Mouse (Mus musculus) ES-E14 (cell line): Measurements from ENCODE around the gene Als2. TPM values are rescaled to one million over a fixed set of nuclear protein-coding genes. Genes with fewer than 3 reads are reported as not detected.

ENCODE experiments used
- DNase-seq: peaks from one replicate; pipeline ENCODE4 v3.0.0-alpha.2; 2013; ENCODE audit warnings: low read depth, low spot score
- H3K27ac ChIP-seq: 2 replicates; pipeline ENCODE4 v1.5.1; 2012; ENCODE audit warnings: low read depth, mild to moderate bottlenecking, low read length, moderate library complexity, mixed read lengths; ENCODE audit not compliant: poor library complexity, insufficient read depth, severe bottlenecking
- H3K36me3 ChIP-seq: 2 replicates; pipeline ENCODE4 v1.6.1; 2012; ENCODE audit warnings: mild to moderate bottlenecking, low read length, moderate library complexity, mixed read lengths; ENCODE audit not compliant: control insufficient read depth, poor library complexity, insufficient read depth, severe bottlenecking
- H3K4me1 ChIP-seq, 2 experiments: fragments of 150-350 bp in 1 of 2; sonication (generic) in 1 of 2; 2 replicates each; pipeline ENCODE4 v1.6.1; 2012; ENCODE audit warnings: low read length in 2 of 2, mild to moderate bottlenecking in 1 of 2, mixed read lengths in 1 of 2; ENCODE audit not compliant: control insufficient read depth in 2 of 2, insufficient read depth in 2 of 2, poor library complexity in 1 of 2
- H3K4me3 ChIP-seq, 2 experiments: fragments of 150-350 bp in 1 of 2; sonication (generic) in 1 of 2; 2 replicates each; pipeline ENCODE4 v1.5.1; 2012; ENCODE audit warnings: low read length in 2 of 2, low read depth in 1 of 2, mild to moderate bottlenecking in 1 of 2, mixed read lengths in 1 of 2; ENCODE audit not compliant: insufficient read depth in 1 of 2, poor library complexity in 1 of 2, severe bottlenecking in 1 of 2
- H3K9ac ChIP-seq: 2 replicates; pipeline ENCODE4 v1.6.1; 2012; ENCODE audit warnings: low read depth, mild to moderate bottlenecking, low read length, mixed read lengths; ENCODE audit not compliant: poor library complexity, insufficient read depth, severe bottlenecking
- H3K9me3 ChIP-seq: fragments of 150-350 bp; sonication (generic); 2 replicates; pipeline ENCODE4 v1.6.1; 2012; ENCODE audit warnings: low read depth, mild to moderate bottlenecking, low read length; ENCODE audit not compliant: control insufficient read depth, insufficient read depth
- CHD2 ChIP-seq: IDR thresholded peaks from 2 replicates; pipeline ENCODE4 v1.6.1; 2014; ENCODE audit warnings: mild to moderate bottlenecking, low read depth, low read length, inconsistent platforms
- HCFC1 ChIP-seq: IDR thresholded peaks from 2 replicates; pipeline ENCODE4 v1.6.1; 2012; ENCODE audit warnings: low read length, inconsistent platforms, borderline replicate concordance; ENCODE audit not compliant: insufficient read depth
- MAFK ChIP-seq: IDR thresholded peaks from 2 replicates; pipeline ENCODE4 v1.6.1; 2014; ENCODE audit warnings: mild to moderate bottlenecking, low read depth, low read length, inconsistent platforms; ENCODE audit not compliant: insufficient read depth
- ZC3H11A ChIP-seq: IDR thresholded peaks from 2 replicates; pipeline ENCODE4 v1.6.1; 2012; ENCODE audit warnings: low read depth, mild to moderate bottlenecking, inconsistent platforms, low read length, borderline replicate concordance
- ZNF384 ChIP-seq: IDR thresholded peaks from 2 replicates; pipeline ENCODE4 v1.6.1; 2012; ENCODE audit warnings: low read depth, low read length, inconsistent platforms
- in situ Hi-C, 2 experiments: fragments of 600-800 bp; cut with MboI; formaldehyde crosslinking; loops; one replicate each; pipeline ENCODE4 v1.15.1; 2025; ENCODE audit warnings: low sequenced_read_pairs in 2 of 2, inconsistent platforms in 1 of 2; ENCODE audit not compliant: unreplicated experiment in 2 of 2
- total RNA-seq: library from RNA; depleted of rRNA; stranded (reverse); fragments of 300-350 nt; gene quantifications from 2 replicates; pipeline ENCODE4 v1.2.3, GENCODE M21; 2012

Gene Als2
- total RNA-seq, 1 experiment: 23.2 TPM

DNA sequence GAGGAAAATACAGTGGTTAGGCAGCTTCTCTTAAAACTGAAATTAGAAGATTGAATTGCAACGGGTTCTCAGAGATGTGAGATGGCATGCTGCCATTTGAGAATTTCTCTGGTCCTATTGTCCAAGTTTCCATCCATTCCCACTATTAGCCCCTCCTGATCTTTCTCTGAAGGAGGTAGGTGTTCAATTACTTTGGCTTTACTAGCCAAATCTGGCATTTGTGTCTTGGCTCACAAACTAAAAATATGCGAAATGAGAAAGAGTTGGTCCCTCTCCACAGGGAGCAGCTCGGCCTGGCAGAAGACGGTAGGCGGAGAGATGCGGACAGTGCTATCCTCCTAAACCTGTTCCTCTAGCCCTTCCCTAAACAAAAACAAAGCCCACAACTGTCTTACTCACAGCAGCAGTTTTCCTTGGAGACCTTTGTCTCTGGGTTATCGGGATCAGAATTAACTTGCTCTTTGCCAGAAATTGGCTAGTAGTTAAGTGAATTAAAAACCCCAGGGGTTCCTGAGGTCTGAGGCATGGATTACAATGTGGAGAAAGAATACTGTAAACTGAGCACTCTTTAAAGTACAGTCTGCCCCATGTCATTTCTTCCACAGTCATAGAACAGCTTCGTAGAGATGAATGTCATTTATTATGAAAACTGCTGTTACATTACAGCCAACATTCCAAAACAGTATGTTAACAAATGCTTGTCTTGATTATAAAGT lies 74.6 kb downstream of the Als2 start:
- TF ChIP-seq HCFC1 (no peak), ZNF384 (no peak), ZC3H11A (no peak), CHD2 (no peak), MAFK (no peak)
- no peak overlapping the region for H3K4me3 ChIP-seq
- DNase-seq: no peak
- no peaks in the 10 kb centered on the region for H3K9me3 ChIP-seq
- no peak overlapping the region for H3K27ac ChIP-seq
- H3K4me1 ChIP-seq: peaks cover 0 to 3% of the 10 kb centered on the region in 2 experiments; a peak in 1 of 4 replicates
- H3K36me3 ChIP-seq: peaks cover 16% of the 10 kb centered on the region; the same call in 1 of the 2 replicates
- no peak overlapping the region for H3K9ac ChIP-seq
- in situ Hi-C loops: no loop called here

DNA sequence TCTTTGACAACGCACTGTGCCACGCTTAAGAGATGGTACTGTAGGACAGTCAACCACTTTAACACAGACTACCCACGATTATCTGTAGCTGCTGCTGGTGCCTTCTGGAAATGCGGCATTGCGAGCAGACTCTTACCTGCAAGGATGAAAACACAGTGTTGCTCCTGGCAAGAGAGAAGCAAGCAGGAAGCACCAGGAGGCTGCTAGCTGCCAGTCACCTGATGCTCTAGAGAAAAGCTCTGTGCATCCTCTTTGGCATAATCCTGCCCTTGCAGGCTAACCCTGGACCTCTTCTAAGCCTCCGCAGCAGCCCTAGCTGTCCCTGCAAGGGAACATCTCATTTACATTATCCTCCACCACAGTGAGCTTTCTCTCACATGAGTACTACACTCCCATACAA lies 75.6 kb downstream of the Als2 start:
- TF ChIP-seq CHD2 (no peak), ZNF384 (no peak)
- peaks cover 9% of the 10 kb centered on the region; the same call in 1 of the 2 replicates for H3K36me3 ChIP-seq
- H3K9ac ChIP-seq: no peak overlapping the region
- H3K4me1 ChIP-seq: peaks cover 0 to 3% of the 10 kb centered on the region in 2 experiments; a peak in 1 of 4 replicates
- no peaks in the 10 kb centered on the region for H3K9me3 ChIP-seq
- DNase-seq: no peak
- in situ Hi-C loops: no loop called here
- no peak overlapping the region for H3K4me3 ChIP-seq
- no peak overlapping the region for H3K27ac ChIP-seq

DNA sequence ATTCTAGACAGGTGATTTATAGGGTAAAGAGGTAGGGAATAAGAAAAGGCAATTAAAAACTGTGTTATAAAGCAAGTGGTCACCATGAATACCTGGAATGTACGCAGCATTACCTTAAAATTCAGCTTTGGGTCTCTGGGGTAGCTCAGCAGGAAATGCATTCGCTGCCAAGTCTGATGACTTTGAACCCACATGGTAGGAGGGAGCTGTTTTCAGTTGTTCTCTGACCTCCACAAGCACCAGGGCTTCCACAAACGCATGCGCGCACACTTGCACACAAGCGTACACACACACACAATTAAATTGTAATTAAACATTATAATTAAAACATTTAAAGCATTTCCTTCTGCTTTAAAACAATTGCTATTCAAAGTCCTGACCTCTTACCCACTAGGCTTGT lies 76.2 kb downstream of the Als2 start:
- no peaks in the 10 kb centered on the region for H3K9me3 ChIP-seq
- in situ Hi-C loops: no loop called here

DNA sequence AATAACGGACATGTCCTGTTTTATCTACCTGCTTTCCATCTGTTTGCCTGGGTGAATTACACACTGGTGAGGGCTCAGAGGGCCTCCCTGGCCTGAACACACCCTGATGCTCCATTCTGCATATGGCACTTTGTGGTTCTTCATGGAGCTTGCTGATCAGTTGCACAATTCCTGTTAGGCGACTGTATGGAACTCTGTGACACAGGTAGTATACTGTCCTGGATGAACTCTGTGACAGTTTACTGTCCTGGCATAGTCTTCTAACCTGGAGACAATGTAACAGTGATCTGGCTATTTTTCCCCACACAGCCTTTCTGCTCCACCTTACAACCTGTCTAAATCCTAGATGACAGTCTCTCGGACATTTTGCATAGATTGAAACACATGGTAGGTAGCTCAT lies 77.9 kb downstream of the Als2 start:
- in situ Hi-C loops: no loop called here
- DNase-seq: no peak
- Histone ChIP-seq H3K4me1 (peaks cover 0 to 3% of the 10 kb centered on the region in 2 experiments; a peak in 1 of 4 replicates), H3K9ac (no peak overlapping the region), H3K27ac (no peak overlapping the region), H3K9me3 (no peaks in the 10 kb centered on the region), H3K4me3 (no peak overlapping the region), H3K36me3 (peaks cover 6% of the 10 kb centered on the region; the same call in 1 of the 2 replicates)
- TF ChIP-seq MAFK: no peak
- TF ChIP-seq HCFC1: no peak
- no peak for TF ChIP-seq ZNF384
- no peak for TF ChIP-seq ZC3H11A
- TF ChIP-seq CHD2: no peak

More for the DNA sequence above, 76.2 kb downstream of the Als2 start:
- peaks cover 0 to 3% of the 10 kb centered on the region in 2 experiments; a peak in 1 of 4 replicates for H3K4me1 ChIP-seq
- no peak overlapping the region for H3K4me3 ChIP-seq
- TF ChIP-seq CHD2 (no peak), MAFK (no peak), HCFC1 (no peak), ZNF384 (no peak), ZC3H11A (no peak)
- H3K36me3 ChIP-seq: peaks cover 8% of the 10 kb centered on the region; the same call in 1 of the 2 replicates
- H3K9ac ChIP-seq: no peak overlapping the region
- H3K27ac ChIP-seq: no peak overlapping the region
- no peak for DNase-seq
